Mouse (Mus musculus) thymus, adult 2 months (tissue): ENCODE measurements around the gene Fam102b.

ENCODE experiments used
- CTCF ChIP-seq: fragments of 200-500 bp; IDR thresholded peaks from 2 replicates; pipeline ENCODE4 v1.5.1; 2012; ENCODE audit warnings: mild to moderate bottlenecking, control low read depth, low read length, moderate library complexity, borderline replicate concordance; ENCODE audit not compliant: control insufficient read depth, poor library complexity, insufficient read depth; ENCODE audit errors: extremely low read depth
- POLR2A ChIP-seq: fragments of 200-500 bp; IDR thresholded peaks from 2 replicates; pipeline ENCODE4 v1.6.1; 2012; ENCODE audit warnings: mild to moderate bottlenecking, low read length, control low read depth, moderate library complexity; ENCODE audit not compliant: control insufficient read depth, poor library complexity, insufficient read depth; ENCODE audit errors: extremely low read depth

DNA sequence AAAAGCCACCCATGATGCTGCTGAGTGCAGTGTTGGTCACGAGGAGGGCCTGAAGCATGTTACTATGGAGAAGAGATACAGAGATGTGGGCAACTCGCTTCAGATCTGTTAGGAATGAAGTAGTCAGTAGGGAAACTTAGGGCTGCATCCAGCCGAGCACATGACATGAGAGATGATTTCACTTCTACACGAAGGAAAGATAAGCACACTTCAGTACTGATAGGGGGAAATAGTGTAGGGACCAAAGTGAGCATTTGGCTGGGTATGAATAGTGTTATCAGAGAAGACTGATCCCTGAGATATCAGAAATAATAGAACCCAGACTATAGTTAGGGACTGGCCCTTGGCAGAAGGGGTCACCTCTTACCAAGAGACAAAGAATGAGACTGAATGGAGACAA is 14.8 kb downstream of the Fam102b start:
- TF ChIP-seq CTCF = no peak
- no peak for TF ChIP-seq POLR2A
